Mouse (Mus musculus): ENCODE measurements around the gene Cacng8. TPM values are rescaled to one million over a fixed set of nuclear protein-coding genes. Genes with fewer than 3 reads are reported as not detected.

Cacng8 gene
- polyA plus RNA-seq, 1 experiment = not detected

DNA sequence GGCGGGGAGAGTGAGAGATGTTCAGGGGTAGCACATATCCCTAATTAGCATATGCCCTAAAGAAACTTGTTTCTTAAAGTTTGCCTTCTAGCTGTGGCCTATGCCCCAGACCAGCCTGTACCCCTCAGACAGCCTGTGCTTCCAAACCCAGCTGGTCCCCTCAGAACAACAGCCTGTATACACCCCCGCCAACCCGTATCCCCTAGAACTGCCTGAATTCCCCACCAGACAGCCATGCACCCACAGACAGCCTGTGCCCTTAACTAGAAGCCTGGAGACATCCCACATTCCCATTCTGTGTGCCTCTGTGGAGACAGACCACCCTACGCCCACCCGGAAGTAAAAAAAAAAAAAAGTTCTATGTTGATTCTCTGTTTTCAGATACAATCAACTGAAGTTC lies 34.7 kb downstream of the Cacng8 start:
- 89% methylated on average over 5 of the region's 5 CpGs for WGBS
- Histone ChIP-seq H3K4me1 (ENCODE audit: control insufficient read depth, insufficient read depth, low read length) (no peaks in the 10 kb centered on the region), H3K27ac (ENCODE audit: control insufficient read depth, insufficient read depth, low read depth, low read length, poor library complexity) (no peak overlapping the region), H3K4me3 (replicated peaks; ENCODE audit: control insufficient read depth, low read depth, low read length) (no peak overlapping the region)
- TF ChIP-seq CTCF (IDR thresholded peaks at IDR 0.05; ENCODE audit: control insufficient read depth, insufficient read depth, low read length) (no peak), POLR2A (IDR thresholded peaks at IDR 0.05; ENCODE audit: borderline replicate concordance, control insufficient read depth, low read depth, low read length) (no peak)

DNA sequence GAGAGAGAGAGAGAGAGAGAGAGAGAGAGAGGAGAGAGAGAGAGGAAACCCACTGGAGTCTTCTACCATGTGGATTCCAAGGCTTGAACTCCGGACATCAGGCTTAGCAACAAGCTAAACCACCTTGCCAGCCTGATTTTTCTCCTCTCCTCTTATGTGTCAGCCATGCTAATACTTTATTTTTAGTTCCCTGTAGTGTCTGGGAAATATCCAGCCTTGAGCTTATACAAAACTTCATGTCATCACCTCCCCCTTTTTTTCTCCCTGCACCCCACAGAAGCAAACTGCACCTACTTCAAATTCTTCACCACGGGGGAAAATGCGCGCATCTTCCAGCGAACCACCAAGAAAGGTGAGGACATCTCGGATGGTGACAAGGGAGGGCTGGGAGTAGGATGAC lies 39.7 kb downstream of the Cacng8 start:
- WGBS = 69% methylated on average over 6 of the region's 6 CpGs
- Histone ChIP-seq H3K4me1 (ENCODE audit: control insufficient read depth, insufficient read depth, low read length) (no peaks in the 10 kb centered on the region), H3K27ac (ENCODE audit: control insufficient read depth, insufficient read depth, low read depth, low read length, poor library complexity) (no peak overlapping the region), H3K4me3 (replicated peaks; ENCODE audit: control insufficient read depth, low read depth, low read length) (no peak overlapping the region)
- TF ChIP-seq POLR2A (IDR thresholded peaks at IDR 0.05; ENCODE audit: borderline replicate concordance, control insufficient read depth, low read depth, low read length) (no peak), CTCF (IDR thresholded peaks at IDR 0.05; ENCODE audit: control insufficient read depth, insufficient read depth, low read length) (no peak)

DNA sequence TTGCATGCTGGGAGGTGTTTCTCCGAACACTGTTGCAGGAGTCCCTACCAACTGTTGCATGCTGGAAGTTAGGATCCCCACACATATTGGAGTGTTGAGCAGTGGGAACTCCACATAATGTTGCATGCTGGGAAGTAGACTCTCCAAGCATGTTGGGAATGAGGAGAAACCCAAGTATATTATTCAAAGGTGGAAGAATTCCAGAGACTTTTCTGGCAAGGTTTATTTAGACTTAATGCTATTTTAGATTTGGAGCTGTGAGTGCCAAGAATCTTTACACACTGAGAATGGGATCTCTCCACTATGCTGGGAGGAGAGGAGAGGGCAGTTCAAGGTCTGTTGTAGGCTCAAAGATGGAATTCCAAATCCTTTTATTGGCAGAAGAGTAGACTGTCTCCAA lies 41.6 kb downstream of the Cacng8 start:
- TF ChIP-seq CTCF (IDR thresholded peaks at IDR 0.05; ENCODE audit: control insufficient read depth, insufficient read depth, low read length) (no peak), POLR2A (IDR thresholded peaks at IDR 0.05; ENCODE audit: borderline replicate concordance, control insufficient read depth, low read depth, low read length) (no peak)
- 74% methylated on average over 1 of the region's 1 CpGs for WGBS

DNA sequence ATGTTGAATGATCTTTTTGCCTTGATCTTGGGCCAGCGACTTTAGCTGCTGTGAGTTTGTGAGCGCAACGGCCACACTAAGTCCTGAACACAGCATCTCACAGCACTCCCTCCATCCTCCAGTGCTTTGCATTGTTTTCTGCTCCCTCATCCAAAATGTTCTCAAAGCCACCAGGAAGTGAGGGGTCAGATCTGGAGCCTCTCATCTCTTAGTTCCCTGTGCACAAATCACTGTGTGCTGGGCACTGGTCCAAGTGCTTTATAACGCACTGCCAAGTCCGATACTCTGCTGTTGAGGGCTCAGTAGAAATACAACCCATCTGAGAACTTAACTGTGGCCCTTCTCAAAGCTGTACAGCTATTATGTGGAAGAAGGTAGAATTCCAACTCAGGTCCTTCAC lies 47.5 kb downstream of the Cacng8 start:
- no peak for TF ChIP-seq CTCF (IDR thresholded peaks at IDR 0.05; ENCODE audit: control insufficient read depth, insufficient read depth, low read length)
- TF ChIP-seq POLR2A (IDR thresholded peaks at IDR 0.05; ENCODE audit: borderline replicate concordance, control insufficient read depth, low read depth, low read length) = no peak
- H3K4me1 ChIP-seq (ENCODE audit: control insufficient read depth, insufficient read depth, low read length) = peaks cover 4% of the 10 kb centered on the region; the same call in 1 of the 2 replicates
- 56% methylated on average over 5 of the region's 5 CpGs for WGBS
- no peak overlapping the region for H3K27ac ChIP-seq (ENCODE audit: control insufficient read depth, insufficient read depth, low read depth, low read length, poor library complexity)
- no peak overlapping the region for H3K4me3 ChIP-seq (replicated peaks; ENCODE audit: control insufficient read depth, low read depth, low read length)

More for the DNA sequence above, 41.6 kb downstream of the Cacng8 start:
- Histone ChIP-seq H3K27ac (ENCODE audit: control insufficient read depth, insufficient read depth, low read depth, low read length, poor library complexity) (no peak overlapping the region), H3K4me1 (ENCODE audit: control insufficient read depth, insufficient read depth, low read length) (no peaks in the 10 kb centered on the region), H3K4me3 (replicated peaks; ENCODE audit: control insufficient read depth, low read depth, low read length) (no peak overlapping the region)

DNA sequence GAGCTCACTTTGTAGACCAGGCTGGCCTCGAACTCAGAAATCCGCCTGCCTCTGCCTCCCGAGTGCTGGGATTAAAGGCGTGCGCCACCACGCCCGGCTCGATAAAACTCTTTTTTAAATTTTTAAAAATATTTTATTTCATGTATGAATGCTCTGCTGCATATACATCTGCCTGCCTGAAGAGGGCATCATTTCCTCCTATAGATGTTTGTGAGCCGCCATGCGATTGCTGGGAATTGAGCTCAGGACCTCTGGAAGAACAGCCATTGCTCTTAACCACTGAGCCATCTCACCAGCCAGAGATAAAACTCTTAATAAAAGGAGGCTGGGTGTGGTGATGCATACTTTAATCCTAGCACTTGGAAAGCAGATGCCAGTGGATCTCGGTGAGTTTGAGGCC lies 49.5 kb downstream of the Cacng8 start:
- Histone ChIP-seq H3K27ac (ENCODE audit: control insufficient read depth, insufficient read depth, low read depth, low read length, poor library complexity) (no peak overlapping the region), H3K4me1 (ENCODE audit: control insufficient read depth, insufficient read depth, low read length) (peaks cover 7% of the 10 kb centered on the region; the same call in 1 of the 2 replicates), H3K4me3 (replicated peaks; ENCODE audit: control insufficient read depth, low read depth, low read length) (no peak overlapping the region)
- TF ChIP-seq POLR2A (IDR thresholded peaks at IDR 0.05; ENCODE audit: borderline replicate concordance, control insufficient read depth, low read depth, low read length) (no peak), CTCF (IDR thresholded peaks at IDR 0.05; ENCODE audit: control insufficient read depth, insufficient read depth, low read length) (no peak)
- 82% methylated on average over 11 of the region's 11 CpGs for WGBS

DNA sequence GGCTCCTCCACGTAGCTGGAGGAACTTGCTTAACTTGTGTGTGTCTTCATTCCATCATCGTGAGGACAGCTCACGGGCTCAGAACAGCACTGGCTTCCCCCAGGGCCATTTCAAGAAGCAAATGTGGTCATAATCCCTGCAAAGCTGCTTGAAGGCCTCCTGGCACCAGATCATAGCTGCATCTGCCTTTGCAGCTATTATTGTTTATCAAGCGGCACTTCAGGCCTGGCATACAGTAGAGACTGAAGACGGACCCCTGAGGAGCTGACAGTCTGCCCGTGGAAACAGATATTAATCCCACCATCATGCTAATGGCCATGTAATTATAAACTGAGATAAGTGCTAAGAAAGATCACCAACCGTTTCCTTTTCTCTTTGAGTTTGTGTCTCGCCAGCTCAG lies 50.0 kb downstream of the Cacng8 start:
- 64% methylated on average over 8 of the region's 8 CpGs for WGBS
- TF ChIP-seq CTCF (IDR thresholded peaks at IDR 0.05; ENCODE audit: control insufficient read depth, insufficient read depth, low read length) = no peak
- no peak for TF ChIP-seq POLR2A (IDR thresholded peaks at IDR 0.05; ENCODE audit: borderline replicate concordance, control insufficient read depth, low read depth, low read length)
- Histone ChIP-seq H3K4me1 (ENCODE audit: control insufficient read depth, insufficient read depth, low read length) (peaks cover 7% of the 10 kb centered on the region; the same call in 1 of the 2 replicates), H3K4me3 (replicated peaks; ENCODE audit: control insufficient read depth, low read depth, low read length) (no peak overlapping the region), H3K27ac (ENCODE audit: control insufficient read depth, insufficient read depth, low read depth, low read length, poor library complexity) (no peak overlapping the region)

DNA sequence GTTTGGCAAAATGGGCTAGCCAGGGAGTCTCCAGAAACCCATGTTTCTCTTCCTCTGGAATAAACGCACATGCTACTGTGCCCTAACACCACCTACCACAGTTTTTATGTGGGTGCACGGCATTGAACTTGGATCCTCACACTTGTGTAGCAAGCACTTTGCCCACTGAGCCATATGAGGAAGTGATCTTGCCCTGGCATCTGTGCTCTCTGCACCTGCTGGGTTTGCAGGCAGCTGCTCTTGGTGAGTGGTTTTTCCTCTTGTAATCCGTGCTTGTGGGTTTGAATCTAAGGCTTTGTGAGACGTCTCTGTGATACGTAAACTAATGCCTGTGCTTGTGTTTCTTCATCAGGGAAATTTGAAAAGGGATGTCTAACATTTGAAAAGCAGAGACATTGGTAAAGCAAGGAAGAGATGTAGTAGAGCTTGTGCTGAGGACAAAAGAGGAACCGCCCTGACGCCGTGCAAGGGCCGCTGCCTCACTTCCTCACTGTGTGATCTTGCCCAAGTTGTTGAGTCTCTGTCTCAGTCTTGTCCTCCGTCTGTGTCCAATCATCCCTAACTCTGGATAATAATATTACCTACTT lies 52.1 kb downstream of the Cacng8 start:
- Histone ChIP-seq H3K4me3 (replicated peaks; ENCODE audit: control insufficient read depth, low read depth, low read length) (no peak overlapping the region), H3K4me1 (ENCODE audit: control insufficient read depth, insufficient read depth, low read length) (peaks cover 7% of the 10 kb centered on the region; the same call in 1 of the 2 replicates), H3K27ac (ENCODE audit: control insufficient read depth, insufficient read depth, low read depth, low read length, poor library complexity) (peak overlapping the region; percentile 46; the same call in 1 of the 2 replicates)
- TF ChIP-seq POLR2A (IDR thresholded peaks at IDR 0.05; ENCODE audit: borderline replicate concordance, control insufficient read depth, low read depth, low read length) (no peak), CTCF (IDR thresholded peaks at IDR 0.05; ENCODE audit: control insufficient read depth, insufficient read depth, low read length) (no peak)
- 8% methylated on average over 10 of the region's 10 CpGs for WGBS

DNA sequence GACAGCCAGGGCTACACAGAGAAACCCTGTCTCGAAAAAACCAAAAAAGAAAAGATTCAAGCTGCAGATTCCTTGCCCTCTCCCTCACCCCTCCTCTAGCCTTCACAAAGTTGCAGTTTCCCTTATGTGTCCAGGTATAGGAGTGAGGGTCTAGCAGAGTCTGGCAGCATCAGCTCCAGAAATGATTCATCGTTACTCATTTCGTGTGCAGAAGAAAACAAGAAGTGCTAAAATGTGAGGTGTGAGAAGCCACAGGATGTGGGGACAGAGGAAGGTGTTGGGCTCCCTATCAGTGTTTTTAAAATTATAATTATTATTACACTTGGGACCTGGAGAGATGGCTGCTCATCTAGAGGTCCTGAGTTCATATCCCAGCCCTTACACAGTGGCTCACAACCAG lies 54.2 kb downstream of the Cacng8 start:
- Histone ChIP-seq H3K27ac (ENCODE audit: control insufficient read depth, insufficient read depth, low read depth, low read length, poor library complexity) (no peak overlapping the region), H3K4me3 (replicated peaks; ENCODE audit: control insufficient read depth, low read depth, low read length) (no peak overlapping the region), H3K4me1 (ENCODE audit: control insufficient read depth, insufficient read depth, low read length) (peaks cover 7% of the 10 kb centered on the region; the same call in 1 of the 2 replicates)
- TF ChIP-seq CTCF (IDR thresholded peaks at IDR 0.05; ENCODE audit: control insufficient read depth, insufficient read depth, low read length) (no peak), POLR2A (IDR thresholded peaks at IDR 0.05; ENCODE audit: borderline replicate concordance, control insufficient read depth, low read depth, low read length) (no peak)
- WGBS = 17% methylated on average over 3 of the region's 3 CpGs

DNA sequence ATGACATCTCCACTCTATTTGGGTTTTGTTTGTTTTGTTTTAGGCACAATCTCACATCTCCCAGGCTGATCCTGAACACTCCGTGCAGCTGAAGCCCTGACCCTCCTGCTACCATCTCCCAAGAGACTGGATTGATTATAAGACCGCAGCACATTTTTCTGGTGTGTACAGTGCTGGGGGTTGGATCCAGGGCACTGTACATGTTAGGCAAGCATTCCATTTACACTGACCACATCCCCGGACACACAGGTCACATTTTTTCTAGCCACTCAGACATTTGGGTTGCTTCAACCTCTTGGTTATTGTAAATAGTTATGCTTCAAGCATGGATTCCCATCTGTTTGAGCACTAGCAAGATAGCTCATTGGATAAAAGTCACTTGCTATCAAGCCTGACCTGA lies 56.1 kb downstream of the Cacng8 start:
- TF ChIP-seq CTCF (IDR thresholded peaks at IDR 0.05; ENCODE audit: control insufficient read depth, insufficient read depth, low read length) (no peak), POLR2A (IDR thresholded peaks at IDR 0.05; ENCODE audit: borderline replicate concordance, control insufficient read depth, low read depth, low read length) (no peak)
- Histone ChIP-seq H3K27ac (ENCODE audit: control insufficient read depth, insufficient read depth, low read depth, low read length, poor library complexity) (no peak overlapping the region), H3K4me1 (ENCODE audit: control insufficient read depth, insufficient read depth, low read length) (peaks cover 6% of the 10 kb centered on the region; the same call in 1 of the 2 replicates), H3K4me3 (replicated peaks; ENCODE audit: control insufficient read depth, low read depth, low read length) (no peak overlapping the region)
- 71% methylated on average over 3 of the region's 3 CpGs for WGBS

Measured in bone marrow, adult 2 months (tissue).